Mouse (Mus musculus) thymus, adult 2 months (tissue): ENCODE measurements around the gene Ikzf3.

Source experiments
- CTCF ChIP-seq: fragments of 200-500 bp; IDR thresholded peaks from 2 replicates; pipeline ENCODE4 v1.5.1; 2012; ENCODE audit warnings: mild to moderate bottlenecking, control low read depth, low read length, moderate library complexity, borderline replicate concordance; ENCODE audit not compliant: control insufficient read depth, poor library complexity, insufficient read depth; ENCODE audit errors: extremely low read depth
- POLR2A ChIP-seq: fragments of 200-500 bp; IDR thresholded peaks from 2 replicates; pipeline ENCODE4 v1.6.1; 2012; ENCODE audit warnings: mild to moderate bottlenecking, low read length, control low read depth, moderate library complexity; ENCODE audit not compliant: control insufficient read depth, poor library complexity, insufficient read depth; ENCODE audit errors: extremely low read depth

GRCm38 (mm10) chr11:98560942-98561341 lies 15.1 kb upstream of the Ikzf3 start:
- TF ChIP-seq CTCF, result no peak
- TF ChIP-seq POLR2A, result no peak
